Mouse (Mus musculus) spleen, adult 2 months (tissue): Measurements from ENCODE around the gene Mkks.
"Not testable (repeated sequence)": the region's sequence is repeated elsewhere in the genome, so short reads cannot be mapped to it uniquely, and the experiment has no call there.

Experiments used
- CTCF ChIP-seq: fragments of 200-500 bp; IDR thresholded peaks from 2 replicates; pipeline ENCODE4 v1.5.1; 2011; ENCODE audit warnings: mild to moderate bottlenecking, inconsistent platforms; ENCODE audit not compliant: insufficient read depth, insufficient read length, insufficient replicate concordance; ENCODE audit errors: extremely low read depth
- POLR2A ChIP-seq: fragments of 200-500 bp; IDR thresholded peaks from 2 replicates; pipeline ENCODE4 v1.6.1; 2011; ENCODE audit warnings: low read depth, low read length, inconsistent platforms

DNA sequence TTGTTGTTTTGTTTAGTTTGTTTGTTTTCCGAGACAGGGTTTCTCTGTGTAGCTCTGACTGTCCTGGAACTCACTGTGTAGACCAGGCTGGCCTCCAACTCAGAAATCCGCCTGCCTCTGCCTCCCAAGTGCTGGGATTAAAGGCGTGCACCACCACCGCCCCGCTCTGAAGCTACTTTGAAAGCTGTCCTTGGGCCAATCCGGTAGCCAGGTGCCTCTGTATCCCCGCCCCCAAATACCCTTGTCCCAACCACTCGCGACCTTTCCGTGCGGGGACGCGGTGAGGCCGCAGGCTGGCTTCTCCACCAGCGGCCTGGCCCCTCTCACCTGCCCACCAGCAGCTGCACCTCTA, 497 bp downstream of the Mkks start:
- not testable (repeated sequence) for TF ChIP-seq POLR2A, CTCF
